Mouse (Mus musculus) 3T3-L1 (cell line): ENCODE measurements around the gene Nadsyn1.
A peak's percentile ranks its signal among the peaks of the same experiment; 100 is the strongest.

ENCODE experiments used
- DNase-seq: peaks from one replicate; pipeline ENCODE4 v3.0.0-alpha.2; 2015; ENCODE audit warnings: low read depth, low spot score

Nadsyn1 gene

DNA sequence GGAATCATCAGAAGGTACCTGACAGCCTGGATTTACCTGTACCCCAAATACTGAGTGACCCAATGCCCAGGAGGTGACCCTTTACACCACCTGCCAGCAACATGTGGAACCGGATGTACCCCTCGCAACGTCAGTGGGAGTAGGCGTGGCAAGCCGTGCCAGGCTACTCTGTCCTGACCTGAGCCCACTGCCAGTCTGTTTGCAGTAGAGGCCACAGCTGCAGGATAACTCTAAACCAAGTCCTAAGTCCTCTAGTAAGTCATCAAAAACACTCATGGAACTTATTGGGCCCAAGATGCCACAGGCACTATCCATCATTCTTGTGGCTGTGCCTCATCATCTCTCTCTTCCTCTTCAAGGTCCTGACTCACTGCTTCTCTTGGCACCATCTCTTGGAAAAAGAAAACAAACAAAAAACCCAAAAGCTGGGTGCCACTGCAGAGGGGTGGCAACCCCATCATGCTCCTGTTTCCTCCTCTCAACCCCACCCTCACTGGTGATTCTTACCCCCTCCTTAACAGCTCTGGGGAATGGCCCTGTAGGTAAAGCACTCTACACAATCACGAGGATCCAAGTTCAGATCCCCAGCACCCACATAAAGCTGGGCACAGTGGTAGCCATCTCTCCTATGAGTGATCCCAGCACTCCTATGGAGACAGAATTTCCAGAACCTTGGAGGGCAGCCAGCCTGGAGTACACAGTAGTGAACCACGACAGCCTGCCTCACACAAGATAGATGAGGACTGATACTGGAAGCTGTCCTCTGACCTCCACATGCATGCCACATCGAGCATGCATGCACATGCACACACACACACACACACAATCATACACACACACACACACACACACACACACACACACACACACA is 21.2 kb downstream of the Nadsyn1 start:
- DNase-seq: peak; percentile 80

DNA sequence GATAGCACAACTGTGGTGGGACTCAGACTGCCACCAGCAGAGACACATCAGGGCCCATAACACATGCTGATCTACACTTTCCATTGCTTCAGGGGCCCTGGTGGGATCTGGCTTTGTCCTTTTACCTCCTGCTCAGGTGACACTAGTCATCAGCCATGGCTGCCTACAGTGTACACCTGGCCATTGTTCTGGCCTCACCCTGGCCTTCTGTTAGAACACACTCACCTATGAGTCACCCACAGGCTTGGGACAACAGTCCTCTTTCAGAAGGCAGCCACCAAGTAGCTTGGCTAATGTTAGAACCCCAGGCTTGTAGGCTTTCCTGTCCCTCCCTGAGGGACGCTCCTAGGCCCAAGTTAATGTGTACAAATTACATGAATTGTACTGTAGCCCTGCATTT is 21.9 kb downstream of the Nadsyn1 start:
- DNase-seq: no peak

DNA sequence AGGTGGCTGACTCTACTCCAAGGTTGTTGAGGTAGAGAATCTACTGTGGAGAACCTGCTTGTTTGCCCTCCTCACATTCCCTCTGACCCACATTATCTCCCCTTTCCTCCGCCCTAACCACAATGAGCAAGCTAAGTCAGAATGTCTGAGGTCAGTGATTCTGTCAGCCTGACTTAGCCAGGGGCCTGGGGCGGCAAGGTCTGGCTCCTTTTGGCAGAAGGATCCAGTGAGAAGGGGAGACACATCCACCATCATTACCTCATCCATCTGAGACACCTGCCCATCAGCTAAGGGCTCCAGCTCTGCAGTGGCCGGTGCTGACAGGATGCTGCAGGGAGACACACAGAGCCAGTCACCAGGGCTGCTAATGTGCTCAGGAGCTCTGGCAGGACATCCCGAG is 23.9 kb downstream of the Nadsyn1 start:
- DNase-seq: peak; percentile 56

DNA sequence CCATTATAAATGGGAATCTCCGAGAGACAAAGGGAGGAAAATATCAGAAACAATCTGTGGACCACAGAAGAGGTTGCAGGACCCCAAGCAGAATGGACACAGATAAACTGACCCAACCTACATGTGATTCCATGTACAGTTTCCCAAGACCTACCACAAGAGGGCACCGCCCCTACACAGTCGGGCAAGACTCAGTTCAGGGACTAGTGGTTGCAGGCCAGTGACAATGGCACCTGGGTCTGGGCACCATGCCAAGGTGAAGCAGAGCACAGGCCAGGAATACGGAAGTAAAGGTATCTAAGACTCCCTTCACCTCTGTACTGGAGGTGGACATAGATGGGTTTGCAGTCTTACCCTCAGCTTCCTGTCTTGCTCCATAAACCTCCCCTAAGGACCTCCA is 29.5 kb downstream of the Nadsyn1 start:
- peak; percentile 55 for DNase-seq

DNA sequence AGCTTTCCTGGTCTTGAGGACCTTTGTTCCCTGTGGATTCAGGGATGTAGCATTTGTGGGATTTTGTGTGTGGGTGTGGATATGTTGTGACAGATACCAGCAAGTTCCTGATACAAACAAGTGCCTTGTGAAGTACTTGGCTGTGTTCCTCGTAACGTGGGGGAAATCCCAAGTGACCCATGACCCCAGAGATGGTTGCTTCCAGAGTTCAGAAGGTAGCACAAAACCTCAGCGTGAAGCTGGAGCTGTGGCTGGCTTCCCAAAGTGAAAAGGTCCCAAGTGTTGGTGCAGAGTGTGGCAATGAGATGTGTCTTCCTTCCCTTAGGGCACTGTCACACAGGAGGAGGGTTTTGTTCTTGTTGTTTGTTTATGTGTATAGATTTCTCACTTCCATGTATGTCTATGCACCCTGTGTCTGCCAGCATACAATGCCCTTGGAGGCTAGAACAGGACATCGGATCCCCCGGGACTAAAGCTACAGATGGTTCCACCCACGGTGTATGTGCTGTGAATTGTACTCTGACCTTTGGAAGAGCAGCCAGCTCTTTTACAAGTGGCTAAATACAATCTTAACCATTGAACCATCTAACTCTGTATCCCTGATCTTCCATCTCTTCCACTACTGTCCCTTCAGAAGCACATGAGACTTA is 30.2 kb downstream of the Nadsyn1 start:
- no peak for DNase-seq

DNA sequence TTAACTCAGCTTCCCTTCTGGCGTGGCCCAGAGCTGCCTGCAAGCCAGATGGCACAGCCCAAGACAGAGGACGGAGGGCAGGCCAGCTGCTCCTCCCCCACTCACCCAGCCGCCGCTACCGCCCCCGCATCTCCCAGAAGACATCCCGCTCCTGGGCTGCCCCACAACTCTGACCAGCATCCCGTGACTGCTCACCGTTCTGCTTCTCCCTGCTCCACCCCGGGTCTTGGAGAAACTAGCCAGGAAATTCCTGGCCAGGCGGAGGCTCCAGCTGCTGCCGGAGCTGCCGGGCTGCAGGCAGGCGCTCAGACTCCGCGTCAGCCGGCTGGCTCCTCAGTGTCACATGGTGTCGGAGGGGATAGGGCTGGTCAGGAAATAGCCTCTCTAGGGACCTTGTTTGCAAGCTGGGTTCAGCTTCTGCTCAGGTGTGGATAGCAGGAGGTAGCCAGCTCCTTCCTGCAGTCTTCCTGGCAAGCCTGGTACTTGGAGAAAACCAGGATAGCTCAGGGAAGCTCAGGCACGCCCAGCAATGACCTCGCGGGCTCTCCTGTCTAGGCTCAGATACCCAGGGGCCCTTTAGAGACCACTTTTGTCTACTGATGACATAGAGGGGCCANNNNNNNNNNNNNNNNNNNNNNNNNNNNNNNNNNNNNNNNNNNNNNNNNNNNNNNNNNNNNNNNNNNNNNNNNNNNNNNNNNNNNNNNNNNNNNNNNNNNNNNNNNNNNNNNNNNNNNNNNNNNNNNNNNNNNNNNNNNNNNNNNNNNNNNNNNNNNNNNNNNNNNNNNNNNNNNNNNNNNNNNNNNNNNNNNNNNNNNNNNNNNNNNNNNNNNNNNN is 38.4 kb downstream of the Nadsyn1 start, which contains the start of gene Mrgpre:
Gene Mrgpre (minus strand): TSS at position 505 of the 834 bp plus-strand sequence.
- peak; percentile 94 for DNase-seq

DNA sequence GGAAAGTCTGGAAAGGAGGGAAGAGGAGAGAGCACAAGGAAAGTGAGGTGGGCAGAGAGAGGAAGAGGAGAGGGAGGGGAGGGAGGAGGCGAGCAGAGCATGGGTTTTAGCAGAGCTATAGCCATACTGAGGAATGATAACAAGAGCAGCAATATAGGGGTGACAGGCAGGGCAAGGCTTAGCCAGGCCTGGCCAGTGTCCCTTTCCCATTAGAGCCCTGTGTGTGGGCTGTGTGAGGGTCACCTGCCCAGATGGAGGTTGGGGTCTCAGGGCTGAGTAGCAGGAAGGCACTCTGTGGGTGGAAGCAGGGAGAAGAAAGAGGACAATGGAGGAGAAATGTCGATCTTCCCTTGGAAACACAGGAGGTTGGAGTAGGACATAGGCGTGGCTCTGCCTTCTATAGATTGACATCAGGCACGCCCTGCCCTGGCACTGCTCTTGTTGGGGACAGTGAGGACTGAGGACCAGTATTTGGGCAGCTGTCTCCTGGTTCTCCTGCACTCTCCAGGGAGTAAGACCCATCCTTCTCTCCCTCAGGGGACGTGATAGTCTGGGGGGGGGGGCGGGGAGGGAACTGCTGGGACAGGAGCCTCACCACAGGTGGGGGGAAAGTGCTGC is 39.2 kb downstream of the Nadsyn1 start:
- peak; percentile 68 for DNase-seq

DNA sequence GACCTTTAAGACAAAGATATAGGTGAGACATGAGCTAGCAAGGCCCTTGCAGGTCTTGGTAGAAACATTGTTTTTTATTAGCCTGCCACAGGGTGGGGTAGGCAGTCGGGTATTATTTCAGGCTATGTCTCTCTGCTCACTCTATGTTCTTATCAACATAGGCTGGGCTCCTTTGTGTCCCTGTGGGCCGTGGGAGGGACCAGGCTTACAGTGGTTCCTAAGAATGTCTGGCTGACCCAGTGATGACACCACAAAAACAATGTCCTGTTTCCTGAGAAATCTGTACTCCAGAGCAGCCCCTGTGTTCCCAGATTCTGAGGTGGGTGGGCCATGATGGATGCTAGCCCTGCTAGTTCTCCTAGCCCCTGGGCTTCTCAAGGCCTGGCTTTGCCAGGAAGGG is 45.3 kb downstream of the Nadsyn1 start:
- DNase-seq: no peak

DNA sequence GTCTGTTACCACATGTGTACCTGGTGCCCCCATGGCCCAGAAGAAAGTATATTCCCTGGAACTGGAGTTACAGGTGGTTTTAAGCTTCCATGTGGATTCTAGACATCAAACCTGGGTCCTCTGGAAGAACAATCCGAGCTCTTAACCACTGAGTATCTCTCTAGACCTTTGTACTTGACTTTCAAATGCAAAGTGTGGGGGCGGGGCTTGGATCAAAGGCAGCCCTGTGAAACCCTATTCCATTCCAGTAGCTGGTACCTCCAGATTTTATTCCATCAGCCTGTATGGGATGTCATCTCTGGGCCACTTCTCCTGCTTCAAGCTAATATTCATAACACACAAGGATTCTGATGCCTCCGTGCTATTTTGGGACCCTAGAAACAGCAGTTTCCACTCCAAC is 46.5 kb downstream of the Nadsyn1 start:
- DNase-seq: no peak

DNA sequence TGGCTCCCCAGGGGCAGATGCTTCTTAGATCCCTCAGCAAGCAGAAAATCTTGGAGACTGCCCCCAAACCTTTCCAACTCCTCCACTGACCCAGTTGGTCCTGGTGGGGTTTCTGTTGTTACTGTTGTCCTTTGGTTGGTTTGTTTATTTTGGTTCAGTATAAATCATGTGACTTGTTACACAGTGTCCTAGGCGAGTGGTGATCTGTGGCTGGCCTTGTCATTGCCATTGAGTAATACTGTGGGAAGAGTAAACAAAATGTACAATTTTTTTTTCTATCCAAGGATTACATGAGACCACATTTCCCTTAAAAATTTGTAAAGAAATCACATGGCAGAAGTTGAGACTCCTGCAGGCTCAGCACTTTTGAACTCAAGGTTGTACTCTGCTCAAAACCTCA is 53.2 kb downstream of the Nadsyn1 start:
- DNase-seq: peak; percentile 38

DNA sequence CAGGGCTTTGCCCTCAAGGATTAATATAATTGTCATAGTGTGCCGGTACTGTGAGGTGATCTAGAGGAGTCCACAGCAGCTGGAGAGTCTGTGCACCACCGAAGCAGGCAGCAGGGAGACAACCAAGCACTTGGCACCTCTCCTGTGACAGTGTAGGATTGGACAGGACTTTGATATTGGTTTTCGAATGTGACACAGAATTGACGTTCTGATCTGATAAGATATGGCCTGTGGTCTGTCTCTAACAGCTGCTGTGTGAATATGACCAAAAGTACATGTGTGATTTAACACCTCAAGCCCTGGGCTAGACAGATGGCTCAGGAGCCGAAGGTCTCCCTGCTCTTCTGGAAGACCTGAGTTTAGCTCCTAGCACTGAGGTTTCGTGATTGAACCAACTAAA is 54.4 kb downstream of the Nadsyn1 start:
- no peak for DNase-seq

DNA sequence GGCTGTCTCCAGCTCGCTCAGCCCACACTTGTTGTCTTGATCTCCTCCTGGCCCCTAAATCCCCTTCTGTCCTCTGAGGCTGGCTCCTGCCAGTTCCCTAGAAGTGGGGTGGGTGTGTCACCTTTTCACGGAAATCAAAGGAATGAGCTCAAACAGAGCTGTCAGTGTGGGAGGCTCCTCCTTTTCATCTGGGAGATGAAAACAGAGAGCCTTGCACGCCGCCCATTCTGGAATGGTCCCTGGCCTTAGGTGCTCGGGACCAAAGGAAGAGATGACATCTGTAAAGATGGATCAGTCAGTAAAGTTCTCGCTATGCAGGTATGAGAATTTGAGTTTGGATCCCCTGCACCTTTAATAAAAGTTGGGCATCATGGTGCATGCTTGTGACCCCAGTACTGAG is 55.8 kb downstream of the Nadsyn1 start, which contains the start of gene Mrgprg:
Gene Mrgprg (minus strand): TSS at position 101 of the 400 bp plus-strand sequence.
- DNase-seq: no peak

DNA sequence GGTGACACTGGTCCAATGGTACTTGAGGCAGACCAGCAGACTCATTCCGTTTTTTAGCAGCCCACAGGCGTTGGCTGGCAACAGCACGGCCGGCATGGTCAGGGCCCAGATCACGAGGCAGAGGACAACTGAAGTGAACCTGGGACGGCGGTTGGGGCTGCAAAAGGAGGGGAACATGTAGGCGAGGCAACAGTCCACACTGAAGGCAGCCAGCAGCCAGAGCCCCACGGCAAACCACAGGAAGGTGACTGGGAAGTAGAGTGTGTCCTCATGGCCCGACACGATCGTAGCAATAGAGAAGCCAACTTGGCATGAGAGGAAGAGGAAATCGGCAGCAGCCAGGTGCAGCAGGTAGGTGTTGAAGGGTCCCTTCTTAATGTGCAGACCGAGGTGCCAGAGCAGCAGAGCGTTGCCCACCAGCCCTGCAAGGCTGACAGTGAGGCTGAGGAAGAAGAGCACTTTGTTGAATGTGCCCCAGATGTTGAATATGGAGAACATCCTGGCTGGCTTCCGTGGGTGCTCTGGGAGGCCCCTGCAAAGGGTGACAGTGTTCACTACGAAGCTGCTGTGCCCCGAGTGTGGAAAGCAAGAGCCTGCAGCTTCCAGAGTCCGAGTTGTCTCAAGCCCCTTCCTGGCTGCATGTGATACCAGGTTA is 57.6 kb downstream of the Nadsyn1 start:
- no peak for DNase-seq

DNA sequence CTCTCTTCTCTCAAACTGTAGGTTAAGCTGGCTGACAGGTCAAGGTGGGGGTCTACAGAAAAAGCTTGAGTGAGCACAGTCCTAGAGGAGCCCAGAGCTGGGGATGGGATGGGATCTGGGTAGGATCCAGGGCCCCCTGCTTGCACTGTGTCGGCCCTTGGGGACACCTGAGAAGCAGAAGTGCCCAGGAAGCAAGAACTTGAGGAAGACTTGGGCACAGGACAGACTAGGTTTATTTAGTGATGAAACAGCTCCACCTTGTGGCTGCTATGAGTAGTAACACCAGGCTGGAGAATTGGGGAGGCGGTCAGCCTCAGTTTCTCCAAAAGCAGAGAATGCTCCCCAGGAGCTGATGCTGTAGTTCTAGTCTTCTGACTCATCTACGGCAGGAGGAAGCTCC is 58.9 kb downstream of the Nadsyn1 start:
- peak; percentile 61 for DNase-seq

DNA sequence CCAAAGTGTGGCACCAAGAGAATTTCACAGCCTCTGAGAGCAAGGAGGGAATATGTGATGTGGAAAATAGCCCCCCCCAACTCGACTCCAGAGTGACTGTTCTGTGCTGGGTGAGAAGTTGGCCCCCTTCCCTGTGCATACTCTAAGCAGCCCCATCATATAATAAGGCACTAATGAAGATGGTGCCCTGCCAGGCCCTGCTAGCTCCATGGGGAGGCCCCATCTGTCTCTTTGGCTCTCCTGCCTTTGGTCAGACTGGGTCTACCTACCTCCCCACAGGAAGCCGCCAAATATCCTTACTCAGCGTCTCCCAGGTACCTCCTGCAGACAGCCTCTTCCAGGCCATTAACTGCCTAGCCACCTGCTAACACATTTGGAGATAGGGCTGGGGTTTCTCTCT is 63.7 kb downstream of the Nadsyn1 start:
- no peak for DNase-seq

DNA sequence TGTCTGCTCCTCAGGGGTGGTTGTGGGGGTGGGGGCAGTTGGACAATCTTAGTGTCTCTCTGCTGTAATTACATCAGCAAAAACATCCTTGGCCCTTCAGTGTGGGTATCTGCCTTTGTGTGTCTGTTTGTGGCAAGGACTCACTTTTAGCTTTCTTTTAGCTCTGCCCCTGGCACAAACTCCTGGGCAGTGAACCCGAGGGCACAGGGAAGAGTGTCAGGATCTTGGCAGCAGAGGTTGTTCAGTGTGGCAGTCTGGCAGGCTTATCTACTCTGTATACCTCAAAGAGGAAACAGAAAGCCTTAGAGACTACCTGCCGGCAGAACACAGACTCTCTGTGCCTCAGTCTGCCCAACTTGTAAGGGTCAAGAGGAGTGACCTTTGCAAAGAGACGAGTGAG is 65.0 kb downstream of the Nadsyn1 start:
- no peak for DNase-seq

DNA sequence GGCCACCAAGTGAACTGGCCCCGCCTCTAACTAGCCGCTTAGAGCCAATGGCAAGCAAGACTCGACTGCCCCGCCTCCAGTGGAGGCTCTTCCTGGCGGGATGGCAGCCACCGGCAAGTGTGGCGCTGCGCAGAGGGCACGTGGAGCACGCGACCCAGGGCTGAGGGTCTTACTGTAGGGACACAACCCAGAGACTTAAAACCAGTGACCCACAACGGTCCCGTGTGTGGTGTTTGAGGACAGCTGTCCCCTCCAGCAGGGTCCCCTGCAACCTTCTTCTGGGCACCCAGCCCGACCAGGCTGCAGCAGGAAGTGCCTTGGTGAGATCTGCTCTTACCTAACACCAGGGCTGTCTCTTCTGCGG is 65.6 kb downstream of the Nadsyn1 start:
- DNase-seq: peak; percentile 80

DNA sequence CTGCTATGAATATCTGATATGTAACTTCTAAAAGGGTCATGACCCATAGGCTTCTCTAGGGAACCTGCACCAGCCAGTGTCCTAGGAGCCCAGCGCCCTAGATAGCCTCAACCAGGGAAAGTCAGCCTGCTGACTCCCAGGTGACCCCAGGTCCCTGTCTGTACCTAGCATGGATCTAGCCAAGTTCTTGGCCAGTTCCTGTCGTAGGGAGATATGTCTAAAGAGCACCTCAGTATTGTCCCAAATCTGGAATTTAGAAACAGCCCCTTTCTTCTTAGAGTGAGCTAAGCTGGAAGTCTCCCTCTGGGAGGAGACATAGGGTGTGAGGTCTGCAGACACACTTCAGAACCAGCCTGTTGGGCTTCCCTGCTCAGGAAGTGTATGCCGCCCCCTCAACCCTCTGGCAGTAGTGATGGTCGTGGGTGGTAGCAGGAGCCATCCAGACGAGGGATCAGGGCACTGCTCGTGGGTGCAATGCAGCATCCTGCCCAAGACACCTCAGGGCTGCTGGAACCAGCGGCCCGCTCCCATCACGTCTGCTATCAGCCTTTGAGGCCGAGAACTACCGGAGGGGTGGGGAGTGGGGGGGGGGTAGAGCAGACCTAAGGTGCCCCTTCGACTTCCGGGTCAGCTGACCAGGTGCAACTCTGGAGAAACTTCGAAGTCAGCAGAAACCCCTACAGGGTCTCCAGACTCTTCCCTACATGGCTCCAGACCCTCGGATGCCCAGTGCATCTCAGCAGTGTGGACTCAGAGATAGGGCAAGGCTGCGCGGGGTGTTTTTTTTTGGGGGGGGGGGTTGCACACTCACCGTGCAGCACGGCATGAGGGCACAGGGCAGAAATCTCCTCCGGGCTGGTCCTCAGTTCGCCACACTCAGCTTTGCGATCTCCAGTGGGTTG is 66.3 kb downstream of the Nadsyn1 start, which contains the start of gene Osbpl5:
Gene Osbpl5 (minus strand): TSS at position 861 of the 902 bp plus-strand sequence.
- no peak for DNase-seq

DNA sequence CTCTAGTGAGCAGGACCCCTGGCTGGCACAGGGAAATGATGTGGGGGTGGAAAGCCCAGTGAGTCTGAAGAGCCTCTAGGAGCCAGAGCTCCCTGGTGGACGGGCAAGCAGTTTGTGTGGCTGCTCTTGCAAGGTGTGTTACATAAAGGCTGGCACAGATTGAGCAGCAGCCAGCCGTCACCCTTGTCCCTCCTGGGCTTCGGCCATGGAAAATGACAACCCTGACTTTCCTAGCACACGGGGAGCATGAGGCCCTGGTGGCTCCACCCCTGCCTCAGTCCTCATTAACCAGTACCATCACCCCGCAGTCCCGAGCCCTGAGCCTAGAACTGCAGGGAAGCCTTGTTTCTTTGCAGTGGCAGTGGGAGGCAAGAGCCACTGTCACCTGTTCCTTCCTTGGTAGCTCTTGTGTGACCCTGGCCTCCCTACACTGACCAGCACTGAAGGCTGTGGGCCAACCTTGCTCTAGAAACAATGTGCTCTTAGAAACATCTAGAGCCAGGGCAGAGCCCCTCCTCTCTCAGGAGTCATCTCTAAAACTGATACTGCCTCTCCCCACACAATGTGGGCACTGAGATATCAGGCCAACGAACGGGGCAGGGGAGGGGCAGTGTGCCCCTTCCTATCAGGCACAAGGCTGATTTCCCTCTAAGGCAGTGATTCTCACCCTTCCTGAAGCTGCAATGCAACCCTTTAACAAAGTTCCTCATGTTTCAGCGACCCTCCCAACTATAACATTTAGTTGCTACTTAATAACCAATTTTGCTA is 67.1 kb downstream of the Nadsyn1 start:
- no peak for DNase-seq
